Mouse (Mus musculus): ENCODE measurements around the gene Lcor. TPM values are rescaled to one million over a fixed set of nuclear protein-coding genes. Genes with fewer than 3 reads are reported as not detected.

Lcor gene
- polyA plus RNA-seq, 1 experiment from 2014 or later = 17.0 TPM

DNA sequence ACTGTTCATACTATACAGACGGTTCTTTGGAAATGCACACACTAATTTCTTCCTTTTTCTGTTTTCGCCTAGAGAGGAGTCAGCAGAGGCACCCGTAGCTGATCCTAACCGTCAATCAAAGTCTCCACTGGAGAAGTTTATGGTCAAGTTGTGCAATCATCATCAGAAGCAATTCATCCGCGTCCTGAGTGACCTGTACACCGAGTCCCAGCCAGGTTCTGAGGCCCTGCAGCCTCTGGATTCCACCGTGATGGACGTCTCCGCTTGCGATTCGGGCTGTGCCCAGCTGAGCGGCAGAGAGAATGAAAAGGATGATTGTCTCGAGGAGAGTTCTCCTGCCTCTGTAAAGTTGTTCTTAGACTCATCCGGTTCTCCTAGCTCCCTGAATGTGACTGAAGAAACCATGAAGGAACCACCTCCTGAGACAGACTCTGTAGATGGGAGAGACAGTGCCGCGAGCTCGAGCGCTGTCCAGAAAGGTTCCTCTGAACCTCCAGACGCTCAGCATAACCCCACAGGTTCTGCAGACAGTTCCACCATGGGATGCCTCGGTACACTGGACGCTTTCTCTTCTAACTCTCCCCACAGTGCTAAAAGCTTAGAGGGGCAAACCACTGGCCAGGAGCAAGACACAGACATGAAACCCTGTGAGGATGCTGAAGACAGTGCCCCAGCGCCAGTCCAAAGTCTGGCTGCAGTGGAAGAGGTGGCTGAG lies 99.4 kb downstream of the Lcor start, which contains the start of gene Gm340:
Gm340 (plus strand) TSS at position 665 of the 715 bp plus-strand sequence.
- Histone ChIP-seq H3K4me3 (replicated peaks) (no peak within 1 kb of the TSS), H3K36me3 (peaks cover 48% of the 10 kb centered on the region), H3K27ac (no peak within 1 kb of the TSS), H3K9ac (no peak within 1 kb of the TSS), H3K9me3 (replicated peaks) (no peaks in the 10 kb centered on the region), H3K4me1 (no peaks in the 10 kb centered on the region), H3K27me3 (no peaks in the 10 kb centered on the region), H3K4me2 (no peak within 1 kb of the TSS)
- WGBS = 91% methylated on average over 23 of the region's 23 CpGs
- ATAC-seq (replicated peaks; ENCODE audit: low FRiP score) = no peak

DNA sequence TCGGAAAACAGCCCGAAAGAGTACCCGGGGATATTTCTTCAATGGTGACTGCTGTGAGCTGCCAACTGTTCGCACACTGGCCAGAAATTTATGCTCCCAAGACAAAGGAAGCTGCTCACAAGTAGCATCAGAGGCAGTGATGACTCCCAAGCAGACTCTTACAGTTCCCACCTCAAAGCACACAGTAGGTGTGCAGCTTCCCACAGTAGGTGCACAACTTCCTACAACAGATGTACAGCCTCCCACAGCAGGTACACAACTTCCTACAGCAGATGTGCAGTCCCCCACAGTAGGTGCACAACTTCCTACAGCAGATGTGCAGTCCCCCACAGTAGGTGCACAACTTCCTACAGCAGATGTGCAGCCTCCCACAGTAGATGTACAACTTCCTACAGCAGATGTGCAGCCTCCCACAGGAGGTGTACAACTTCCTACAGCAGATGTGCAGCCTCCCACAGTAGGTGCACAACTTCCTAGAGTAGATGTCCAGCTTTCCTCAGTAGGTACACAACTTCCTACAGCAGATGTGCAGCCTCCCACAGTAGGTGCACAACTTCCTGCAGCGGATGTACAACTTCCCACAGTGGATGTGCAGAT lies 100.6 kb downstream of the Lcor start:
- Histone ChIP-seq H3K36me3 (peaks cover 52% of the 10 kb centered on the region), H3K4me3 (replicated peaks) (no peak overlapping the region), H3K4me1 (no peaks in the 10 kb centered on the region), H3K27me3 (no peaks in the 10 kb centered on the region), H3K4me2 (no peak overlapping the region), H3K9me3 (replicated peaks) (no peaks in the 10 kb centered on the region), H3K9ac (no peak overlapping the region), H3K27ac (no peak overlapping the region)
- 97% methylated on average over 5 of the region's 5 CpGs for WGBS
- ATAC-seq (replicated peaks; ENCODE audit: low FRiP score) = no peak

DNA sequence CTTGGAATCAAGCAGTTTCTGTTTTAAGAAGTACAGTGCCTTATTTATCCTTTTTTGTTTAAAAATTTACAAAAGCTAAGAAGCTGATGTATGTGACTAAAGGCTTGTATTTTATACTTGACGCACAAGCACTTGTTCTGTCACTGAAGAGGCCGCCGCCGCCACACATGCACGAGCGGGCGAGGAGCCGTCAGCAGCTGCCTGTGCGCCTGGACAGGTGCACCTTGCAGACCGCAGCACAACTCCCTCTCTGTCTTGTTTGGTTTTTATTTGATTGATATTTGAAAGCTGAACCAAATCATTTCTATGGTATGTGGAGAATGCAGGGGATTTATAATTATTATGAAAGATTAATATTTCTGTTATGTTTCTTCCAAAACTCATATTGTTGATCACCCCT lies 104.3 kb downstream of the Lcor start:
- WGBS = 87% methylated on average over 10 of the region's 10 CpGs
- H3K9ac ChIP-seq = no peak overlapping the region
- no peaks in the 10 kb centered on the region for H3K9me3 ChIP-seq (replicated peaks)
- no peak overlapping the region for H3K4me3 ChIP-seq (replicated peaks)
- H3K36me3 ChIP-seq = peaks cover 49% of the 10 kb centered on the region
- no peak for ATAC-seq (replicated peaks; ENCODE audit: low FRiP score)
- no peaks in the 10 kb centered on the region for H3K4me1 ChIP-seq
- H3K4me2 ChIP-seq = no peak overlapping the region
- no peaks in the 10 kb centered on the region for H3K27me3 ChIP-seq
- H3K27ac ChIP-seq = no peak overlapping the region

- Histone ChIP-seq H3K4me2 (no peak overlapping the region), H3K9ac (no peak overlapping the region), H3K36me3 (peaks cover 40% of the 10 kb centered on the region), H3K27ac (no peak overlapping the region), H3K27me3 (no peaks in the 10 kb centered on the region), H3K9me3 (replicated peaks) (no peaks in the 10 kb centered on the region), H3K4me1 (no peaks in the 10 kb centered on the region), H3K4me3 (replicated peaks) (no peak overlapping the region)
- no peak for ATAC-seq (replicated peaks; ENCODE audit: low FRiP score)
- 83% methylated on average over 20 of the region's 20 CpGs for WGBS
Observed at GRCm38 (mm10) chr19:41587431-41588222, 105.2 kb downstream of the Lcor start.

DNA sequence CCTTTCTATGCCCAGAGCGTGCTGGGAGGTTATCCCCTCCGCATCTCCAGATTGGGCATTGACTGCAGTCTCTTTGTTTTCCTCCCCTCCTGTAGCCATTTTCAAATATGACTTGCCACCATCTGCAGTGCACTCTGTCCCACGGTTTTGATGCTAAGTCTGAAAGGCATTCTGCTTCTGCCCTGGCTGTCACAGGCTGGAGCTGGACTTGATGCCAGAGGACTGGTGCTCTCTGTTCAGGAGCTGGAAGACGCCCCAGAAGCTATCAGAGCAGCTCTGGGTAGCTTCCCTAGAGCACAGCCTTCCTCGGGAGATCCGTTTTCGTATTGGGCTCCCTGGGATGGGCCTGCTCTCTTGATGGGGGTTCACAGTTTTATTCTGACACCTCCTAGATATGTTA lies 106.6 kb downstream of the Lcor start:
- Histone ChIP-seq H3K4me3 (replicated peaks) (no peak overlapping the region), H3K9me3 (replicated peaks) (no peaks in the 10 kb centered on the region), H3K9ac (no peak overlapping the region), H3K36me3 (peaks cover 26% of the 10 kb centered on the region), H3K27me3 (no peaks in the 10 kb centered on the region), H3K4me1 (no peaks in the 10 kb centered on the region), H3K4me2 (no peak overlapping the region), H3K27ac (no peak overlapping the region)
- WGBS = 87% methylated on average over 7 of the region's 7 CpGs
- no peak for ATAC-seq (replicated peaks; ENCODE audit: low FRiP score)

DNA sequence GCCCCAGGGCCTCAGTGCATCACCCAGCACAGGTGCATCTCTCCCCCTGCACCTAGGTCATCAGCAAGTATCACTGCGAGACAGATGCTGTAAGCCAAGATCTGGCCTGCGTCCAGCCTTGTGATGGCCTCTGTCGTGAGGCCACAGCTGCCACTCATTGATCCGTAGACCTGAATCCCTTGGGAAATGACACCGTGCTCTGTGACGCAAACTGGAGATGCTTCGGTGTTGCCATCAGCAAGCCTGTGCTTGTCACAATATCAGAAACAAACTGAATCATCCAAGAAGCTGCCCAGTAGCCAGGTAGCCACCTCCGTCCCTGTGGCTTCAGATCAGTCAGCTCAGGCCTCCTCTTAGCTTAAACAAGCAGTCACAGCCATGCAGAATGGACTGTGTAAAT lies 107.2 kb downstream of the Lcor start:
- H3K4me2 ChIP-seq = no peak overlapping the region
- H3K27ac ChIP-seq = no peak overlapping the region
- H3K4me3 ChIP-seq (replicated peaks) = no peak overlapping the region
- H3K4me1 ChIP-seq = no peaks in the 10 kb centered on the region
- no peaks in the 10 kb centered on the region for H3K27me3 ChIP-seq
- H3K9ac ChIP-seq = no peak overlapping the region
- H3K36me3 ChIP-seq = peaks cover 19% of the 10 kb centered on the region
- WGBS = 84% methylated on average over 8 of the region's 8 CpGs
- no peak for ATAC-seq (replicated peaks; ENCODE audit: low FRiP score)
- no peaks in the 10 kb centered on the region for H3K9me3 ChIP-seq (replicated peaks)

- H3K27me3 ChIP-seq = no peaks in the 10 kb centered on the region
- H3K36me3 ChIP-seq = 0 out of 2 replicates have a peak, but pooled peaks cover 4% of the 10 kb centered on the region
- no peak overlapping the region for H3K4me2 ChIP-seq
- WGBS = 65% methylated on average over 12 of the region's 12 CpGs
- no peaks in the 10 kb centered on the region for H3K9me3 ChIP-seq (replicated peaks)
- no peak overlapping the region for H3K27ac ChIP-seq
- no peak overlapping the region for H3K4me3 ChIP-seq (replicated peaks)
- peaks cover 11% of the 10 kb centered on the region for H3K4me1 ChIP-seq
- H3K9ac ChIP-seq = no peak overlapping the region
- ATAC-seq (replicated peaks; ENCODE audit: low FRiP score) = no peak
Observed at GRCm38 (mm10) chr19:41591808-41592207, 109.4 kb downstream of the Lcor start.

GRCm38 (mm10) chr19:41597170-41597894 lies 114.9 kb downstream of the Lcor start:
- H3K9me3 ChIP-seq (replicated peaks) = no peaks in the 10 kb centered on the region
- no peak overlapping the region for H3K4me2 ChIP-seq
- H3K4me3 ChIP-seq (replicated peaks) = no peak overlapping the region
- no peak overlapping the region for H3K9ac ChIP-seq
- ATAC-seq (replicated peaks; ENCODE audit: low FRiP score) = no peak
- peaks cover 11% of the 10 kb centered on the region for H3K4me1 ChIP-seq
- no peak overlapping the region for H3K27ac ChIP-seq
- no peaks in the 10 kb centered on the region for H3K27me3 ChIP-seq
- no peaks in the 10 kb centered on the region for H3K36me3 ChIP-seq
- WGBS = 78% methylated on average over 6 of the region's 6 CpGs

GRCm38 (mm10) chr19:41600647-41601046 lies 118.2 kb downstream of the Lcor start:
- H3K27me3 ChIP-seq = no peaks in the 10 kb centered on the region
- H3K4me3 ChIP-seq (replicated peaks) = no peak overlapping the region
- no peak overlapping the region for H3K4me2 ChIP-seq
- H3K27ac ChIP-seq = no peak overlapping the region
- H3K9ac ChIP-seq = no peak overlapping the region
- peak; percentile 52; the same call in 1 of the 2 replicates for ATAC-seq (replicated peaks; ENCODE audit: low FRiP score)
- H3K36me3 ChIP-seq = no peaks in the 10 kb centered on the region
- 51% methylated on average over 11 of the region's 11 CpGs for WGBS
- H3K9me3 ChIP-seq (replicated peaks) = no peaks in the 10 kb centered on the region
- peaks cover 6% of the 10 kb centered on the region for H3K4me1 ChIP-seq

DNA sequence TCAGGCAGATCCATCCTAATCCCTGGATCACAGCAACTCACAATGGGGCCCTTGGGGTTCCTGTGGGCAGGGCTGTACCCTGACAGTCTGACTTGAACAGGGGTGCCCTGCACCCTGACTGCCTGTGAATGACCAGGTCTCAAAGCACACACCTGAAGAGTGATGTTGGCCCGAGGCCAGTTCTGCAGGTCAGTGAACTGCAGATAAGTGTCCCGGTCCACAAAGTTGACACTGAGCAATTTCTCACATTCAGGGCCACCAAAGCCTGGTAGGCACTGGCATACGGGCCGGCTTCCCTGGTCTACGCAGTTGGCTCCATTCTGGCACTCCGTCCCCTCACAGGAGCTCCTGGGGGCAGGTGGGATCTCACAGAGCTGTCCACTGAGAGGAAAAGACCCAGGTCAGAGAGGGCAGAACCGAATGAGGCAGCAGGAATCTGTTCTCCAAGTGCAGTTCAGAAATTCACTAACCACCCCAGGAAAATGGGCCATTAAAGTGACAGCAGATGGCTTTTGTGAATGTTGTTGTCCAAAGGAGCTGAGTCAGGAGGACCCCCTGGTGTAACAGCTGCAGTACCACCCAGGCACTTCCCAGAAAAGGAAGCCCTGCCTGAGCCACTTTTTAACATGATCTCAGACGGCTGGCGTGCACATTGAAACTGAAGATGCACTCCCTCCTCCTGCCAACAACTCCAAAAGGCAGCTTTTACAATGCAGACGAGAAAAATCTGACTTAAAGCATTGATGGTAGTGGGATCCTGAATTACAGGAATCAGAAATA lies 124.0 kb downstream of the Lcor start:
- ATAC-seq (replicated peaks; ENCODE audit: low FRiP score) = no peak
- no peaks in the 10 kb centered on the region for H3K27me3 ChIP-seq
- H3K9me3 ChIP-seq (replicated peaks) = no peaks in the 10 kb centered on the region; the same call in 1 of the 2 replicates
- H3K4me2 ChIP-seq = no peak overlapping the region
- H3K36me3 ChIP-seq = no peaks in the 10 kb centered on the region
- WGBS = 70% methylated on average over 10 of the region's 10 CpGs
- H3K9ac ChIP-seq = no peak overlapping the region
- no peak overlapping the region for H3K4me3 ChIP-seq (replicated peaks)
- H3K27ac ChIP-seq = no peak overlapping the region
- no peaks in the 10 kb centered on the region for H3K4me1 ChIP-seq

DNA sequence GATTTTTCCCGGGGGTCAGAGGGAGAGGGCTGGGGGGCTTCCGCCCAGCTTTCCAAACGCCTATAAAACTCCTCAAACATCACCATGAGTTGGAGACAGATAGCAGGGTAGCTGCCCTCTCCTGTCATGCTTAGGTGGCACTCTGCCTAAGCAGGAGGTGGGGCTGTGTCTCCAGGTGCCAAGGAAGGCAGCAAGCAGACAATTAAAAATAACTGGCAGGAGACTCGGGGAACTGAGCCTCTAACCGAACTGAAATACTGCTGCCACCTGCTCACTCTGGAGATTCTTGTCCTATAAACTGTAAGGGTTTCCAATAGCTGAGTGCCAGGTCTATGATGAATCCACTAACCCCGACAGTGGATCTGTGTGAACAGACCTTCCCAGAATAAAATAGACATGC lies 129.2 kb downstream of the Lcor start:
- WGBS = 69% methylated on average over 6 of the region's 6 CpGs
- no peak overlapping the region for H3K27ac ChIP-seq
- peaks cover 23% of the 10 kb centered on the region for H3K27me3 ChIP-seq
- H3K9ac ChIP-seq = no peak overlapping the region
- peaks cover 5% of the 10 kb centered on the region; the same call in 1 of the 2 replicates for H3K4me1 ChIP-seq
- no peaks in the 10 kb centered on the region for H3K36me3 ChIP-seq
- no peak overlapping the region for H3K4me3 ChIP-seq (replicated peaks)
- no peak overlapping the region for H3K4me2 ChIP-seq
- ATAC-seq (replicated peaks; ENCODE audit: low FRiP score) = no peak
- no peaks in the 10 kb centered on the region; the same call in 1 of the 2 replicates for H3K9me3 ChIP-seq (replicated peaks)
